10 mouse cellular contexts compared by ENCODE assay signal in genomic region chr8:50967386-50967785, GRCm38 (mm10).
DNase-seq lines count a peak whose midpoint lies in the region; ATAC-seq lines count a peak whose summit lies in the region.
"Had no signal": no experiment of that assay in that cellular context is flagged by ENCODE, and none has a peak within 500 bp of the region (broad histone marks: within the 10 kb centered on the region; RNA-seq: fewer than 3 reads in every experiment).

No protein-coding gene starts in this region.

- H3K27me3 ChIP-seq in kidney, embryonic 15.5 days: no peaks in the 10 kb centered on the region
- H3K27me3 ChIP-seq: liver, embryonic 13.5 days; stomach, embryonic 15.5 days had no signal

- no peak overlapping the region for H3K4me3 ChIP-seq in kidney, embryonic 15.5 days (replicated peaks)
- H3K4me3 ChIP-seq: liver, embryonic 13.5 days; stomach, embryonic 15.5 days had no signal

- 55% methylated on average over 4 of the region's 4 CpGs for WGBS in kidney, embryonic 15.5 days

- H3K4me2 ChIP-seq in kidney, embryonic 15.5 days: no peak overlapping the region
- H3K4me2 ChIP-seq: liver, embryonic 13.5 days; stomach, embryonic 15.5 days had no signal

- no peak overlapping the region for H3K27ac ChIP-seq in kidney, embryonic 15.5 days
- H3K27ac ChIP-seq: liver, embryonic 13.5 days; stomach, embryonic 15.5 days had no signal

- H3K9ac ChIP-seq in kidney, embryonic 15.5 days: no peak overlapping the region
- H3K9ac ChIP-seq: liver, embryonic 13.5 days; stomach, embryonic 15.5 days had no signal

- no peaks in the 10 kb centered on the region for H3K9me3 ChIP-seq in kidney, embryonic 15.5 days (replicated peaks)
- H3K9me3 ChIP-seq: liver, embryonic 13.5 days; stomach, embryonic 15.5 days had no signal

- peak; percentile 6 for DNase-seq in kidney, postnatal 10 days
- DNase-seq in MEL-GATA-1-ER (ENCODE audit: extremely low read depth, low read depth): peak; percentile 16
- peak; percentile 60 for DNase-seq in retina, embryonic 14.5 days (ENCODE audit: low spot score)
- DNase-seq in adrenal gland, postnatal 25 days: no peak
- no peak for DNase-seq in urinary bladder, postnatal 25 days (ENCODE audit: low spot score)
- DNase-seq in ovary, adult 18-20 months (ENCODE audit: low spot score): no peak
- DNase-seq: liver, embryonic 13.5 days had no signal

- H3K36me3 ChIP-seq in kidney, embryonic 15.5 days: no peaks in the 10 kb centered on the region
- H3K36me3 ChIP-seq: liver, embryonic 13.5 days; stomach, embryonic 15.5 days had no signal

- H3K4me1 ChIP-seq in kidney, embryonic 15.5 days: no peaks in the 10 kb centered on the region
- H3K4me1 ChIP-seq: liver, embryonic 13.5 days; stomach, embryonic 15.5 days had no signal

- no peak for ATAC-seq in kidney, embryonic 15.5 days (replicated peaks; ENCODE audit: low FRiP score)
- ATAC-seq in frontal cortex, adult (ENCODE audit: low TSS enrichment): peak; percentile 85

Comparison
In these comparisons a context has a peak if more than half of its experiments do, and no peak if none do; other contexts are left out.
1. DNase-seq: peak in kidney, postnatal 10 days (single experiment), MEL-GATA-1-ER (single experiment) and retina, embryonic 14.5 days (single experiment); none in adrenal gland, postnatal 25 days (single experiment), urinary bladder, postnatal 25 days (single experiment) and ovary, adult 18-20 months (single experiment).